Mouse (Mus musculus): ENCODE results near the gene Ltbp4. TPM values are rescaled to one million over a fixed set of nuclear protein-coding genes. Genes with fewer than 3 reads are reported as not detected.
A peak's percentile ranks its signal among the peaks of the same experiment; 100 is the strongest.

Gene Ltbp4
- polyA plus RNA-seq, 1 experiment from 2014 or later = 10.2 TPM

- Histone ChIP-seq H3K4me1 (peaks cover 10% of the 10 kb centered on the region), H3K9me3 (no peaks in the 10 kb centered on the region), H3K9ac (replicated peaks) (no peak overlapping the region), H3K4me3 (no peak overlapping the region), H3K36me3 (no peaks in the 10 kb centered on the region), H3K4me2 (replicated peaks) (no peak overlapping the region), H3K27ac (replicated peaks) (no peak overlapping the region), H3K27me3 (peaks cover 22% of the 10 kb centered on the region)
- WGBS = 86% methylated on average over 7 of the region's 7 CpGs
- ATAC-seq (ENCODE audit: low FRiP score, low read depth) = no peak
Observed at GRCm38 (mm10) chr7:27288732-27289131, 48.8 kb downstream of the Ltbp4 start.

GRCm38 (mm10) chr7:27285698-27286066 lies 51.8 kb downstream of the Ltbp4 start:
- Histone ChIP-seq H3K4me3 (peak overlapping the region; percentile 9; the same call in 1 of the 2 replicates), H3K36me3 (peaks cover 21% of the 10 kb centered on the region), H3K4me1 (peaks cover 10% of the 10 kb centered on the region), H3K27me3 (peaks cover 22% of the 10 kb centered on the region), H3K4me2 (replicated peaks) (peak overlapping the region; percentile 35), H3K9ac (replicated peaks) (no peak overlapping the region), H3K9me3 (no peaks in the 10 kb centered on the region), H3K27ac (replicated peaks) (no peak overlapping the region)
- 7% methylated on average over 8 of the region's 8 CpGs for WGBS
- peak; percentile 79 for ATAC-seq (ENCODE audit: low FRiP score, low read depth)

GRCm38 (mm10) chr7:27284865-27285697 lies 52.4 kb downstream of the Ltbp4 start:
- H3K36me3 ChIP-seq = peaks cover 26% of the 10 kb centered on the region
- WGBS = 1% methylated on average over 28 of the region's 28 CpGs
- peaks cover 10% of the 10 kb centered on the region for H3K4me1 ChIP-seq
- H3K4me3 ChIP-seq = peak overlapping the region; percentile 9; the same call in 1 of the 2 replicates
- peak overlapping the region; percentile 35 for H3K4me2 ChIP-seq (replicated peaks)
- H3K9ac ChIP-seq (replicated peaks) = no peak overlapping the region
- H3K27ac ChIP-seq (replicated peaks) = no peak overlapping the region
- peak; percentile 64 for ATAC-seq (ENCODE audit: low FRiP score, low read depth)
- H3K27me3 ChIP-seq = peaks cover 22% of the 10 kb centered on the region
- no peaks in the 10 kb centered on the region for H3K9me3 ChIP-seq

DNA sequence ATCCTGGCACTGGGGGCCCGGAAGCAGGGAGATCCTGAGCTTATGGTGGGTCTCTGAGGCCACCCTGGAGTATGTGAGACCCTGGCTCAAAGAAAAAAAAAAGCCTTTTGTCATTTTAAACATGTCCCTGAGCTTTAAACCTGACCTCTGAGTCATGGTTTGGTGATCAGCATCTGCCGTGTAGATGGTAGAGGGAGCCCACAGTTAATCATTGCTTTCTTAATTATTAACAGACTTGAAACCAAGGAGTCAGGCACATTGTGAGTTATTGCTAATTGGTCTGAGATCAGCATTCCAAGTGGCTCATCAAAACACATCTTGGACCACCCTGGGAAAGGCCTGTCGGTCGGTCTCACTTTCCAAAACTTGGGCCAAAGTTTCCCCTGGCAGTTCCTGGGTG lies 55.3 kb downstream of the Ltbp4 start:
- 75% methylated on average over 4 of the region's 4 CpGs for WGBS
- Histone ChIP-seq H3K9me3 (no peaks in the 10 kb centered on the region), H3K4me1 (peaks cover 10% of the 10 kb centered on the region), H3K36me3 (peaks cover 54% of the 10 kb centered on the region), H3K27me3 (peaks cover 22% of the 10 kb centered on the region), H3K4me2 (replicated peaks) (no peak overlapping the region), H3K27ac (replicated peaks) (no peak overlapping the region), H3K4me3 (no peak overlapping the region), H3K9ac (replicated peaks) (no peak overlapping the region)
- no peak for ATAC-seq (ENCODE audit: low FRiP score, low read depth)

- Histone ChIP-seq H3K4me2 (replicated peaks) (no peak overlapping the region), H3K9ac (replicated peaks) (no peak overlapping the region), H3K27ac (replicated peaks) (no peak overlapping the region), H3K9me3 (no peaks in the 10 kb centered on the region), H3K27me3 (peaks cover 19% of the 10 kb centered on the region), H3K36me3 (peaks cover 60% of the 10 kb centered on the region), H3K4me1 (peaks cover 10% of the 10 kb centered on the region), H3K4me3 (no peak overlapping the region)
- no peak for ATAC-seq (ENCODE audit: low FRiP score, low read depth)
- 68% methylated on average over 13 of the region's 13 CpGs for WGBS
Observed at GRCm38 (mm10) chr7:27281717-27282116, 55.8 kb downstream of the Ltbp4 start.

GRCm38 (mm10) chr7:27277191-27277590 lies 60.3 kb downstream of the Ltbp4 start:
- H3K4me2 ChIP-seq (replicated peaks) = no peak overlapping the region
- H3K4me3 ChIP-seq = no peak overlapping the region
- peaks cover 88% of the 10 kb centered on the region for H3K36me3 ChIP-seq
- no peaks in the 10 kb centered on the region for H3K27me3 ChIP-seq
- H3K9me3 ChIP-seq = no peaks in the 10 kb centered on the region
- WGBS = 98% methylated on average over 3 of the region's 3 CpGs
- H3K9ac ChIP-seq (replicated peaks) = no peak overlapping the region
- H3K27ac ChIP-seq (replicated peaks) = no peak overlapping the region
- no peak for ATAC-seq (ENCODE audit: low FRiP score, low read depth)
- no peaks in the 10 kb centered on the region for H3K4me1 ChIP-seq

GRCm38 (mm10) chr7:27276021-27276420 lies 61.5 kb downstream of the Ltbp4 start:
- H3K9me3 ChIP-seq = no peaks in the 10 kb centered on the region
- 65% methylated on average over 7 of the region's 7 CpGs for WGBS
- H3K27me3 ChIP-seq = no peaks in the 10 kb centered on the region
- H3K4me1 ChIP-seq = 0 out of 2 replicates have a peak, but pooled peaks cover 2% of the 10 kb centered on the region
- no peak for ATAC-seq (ENCODE audit: low FRiP score, low read depth)
- no peak overlapping the region for H3K9ac ChIP-seq (replicated peaks)
- no peak overlapping the region for H3K4me2 ChIP-seq (replicated peaks)
- peaks cover 89% of the 10 kb centered on the region for H3K36me3 ChIP-seq
- no peak overlapping the region for H3K4me3 ChIP-seq
- H3K27ac ChIP-seq (replicated peaks) = no peak overlapping the region

GRCm38 (mm10) chr7:27274916-27275315 lies 62.6 kb downstream of the Ltbp4 start:
- peaks cover 90% of the 10 kb centered on the region for H3K36me3 ChIP-seq
- H3K9me3 ChIP-seq = no peaks in the 10 kb centered on the region
- no peak overlapping the region for H3K4me2 ChIP-seq (replicated peaks)
- no peaks in the 10 kb centered on the region for H3K27me3 ChIP-seq
- no peak for ATAC-seq (ENCODE audit: low FRiP score, low read depth)
- H3K4me3 ChIP-seq = no peak overlapping the region
- H3K4me1 ChIP-seq = 0 out of 2 replicates have a peak, but pooled peaks cover 2% of the 10 kb centered on the region
- no peak overlapping the region for H3K27ac ChIP-seq (replicated peaks)
- no peak overlapping the region for H3K9ac ChIP-seq (replicated peaks)
- 93% methylated on average over 4 of the region's 4 CpGs for WGBS

GRCm38 (mm10) chr7:27273739-27274351 lies 63.6 kb downstream of the Ltbp4 start:
- H3K27me3 ChIP-seq = no peaks in the 10 kb centered on the region
- H3K4me1 ChIP-seq = 0 out of 2 replicates have a peak, but pooled peaks cover 2% of the 10 kb centered on the region
- H3K4me3 ChIP-seq = 0 out of 2 replicates have a peak overlapping the region, but pooled peaks have one; percentile 2
- H3K36me3 ChIP-seq = peaks cover 90% of the 10 kb centered on the region
- ATAC-seq (ENCODE audit: low FRiP score, low read depth) = no peak
- H3K9me3 ChIP-seq = no peaks in the 10 kb centered on the region
- 58% methylated on average over 32 of the region's 32 CpGs for WGBS
- H3K27ac ChIP-seq (replicated peaks) = no peak overlapping the region
- H3K4me2 ChIP-seq (replicated peaks) = no peak overlapping the region
- H3K9ac ChIP-seq (replicated peaks) = no peak overlapping the region

- Histone ChIP-seq H3K27ac (replicated peaks) (no peak overlapping the region), H3K9ac (replicated peaks) (no peak overlapping the region), H3K36me3 (peaks cover 90% of the 10 kb centered on the region), H3K4me2 (replicated peaks) (no peak overlapping the region), H3K27me3 (no peaks in the 10 kb centered on the region), H3K9me3 (no peaks in the 10 kb centered on the region), H3K4me3 (no peak overlapping the region), H3K4me1 (0 out of 2 replicates have a peak, but pooled peaks cover 2% of the 10 kb centered on the region)
- 83% methylated on average over 8 of the region's 8 CpGs for WGBS
- no peak for ATAC-seq (ENCODE audit: low FRiP score, low read depth)
Observed at GRCm38 (mm10) chr7:27271423-27271822, 66.1 kb downstream of the Ltbp4 start.

DNA sequence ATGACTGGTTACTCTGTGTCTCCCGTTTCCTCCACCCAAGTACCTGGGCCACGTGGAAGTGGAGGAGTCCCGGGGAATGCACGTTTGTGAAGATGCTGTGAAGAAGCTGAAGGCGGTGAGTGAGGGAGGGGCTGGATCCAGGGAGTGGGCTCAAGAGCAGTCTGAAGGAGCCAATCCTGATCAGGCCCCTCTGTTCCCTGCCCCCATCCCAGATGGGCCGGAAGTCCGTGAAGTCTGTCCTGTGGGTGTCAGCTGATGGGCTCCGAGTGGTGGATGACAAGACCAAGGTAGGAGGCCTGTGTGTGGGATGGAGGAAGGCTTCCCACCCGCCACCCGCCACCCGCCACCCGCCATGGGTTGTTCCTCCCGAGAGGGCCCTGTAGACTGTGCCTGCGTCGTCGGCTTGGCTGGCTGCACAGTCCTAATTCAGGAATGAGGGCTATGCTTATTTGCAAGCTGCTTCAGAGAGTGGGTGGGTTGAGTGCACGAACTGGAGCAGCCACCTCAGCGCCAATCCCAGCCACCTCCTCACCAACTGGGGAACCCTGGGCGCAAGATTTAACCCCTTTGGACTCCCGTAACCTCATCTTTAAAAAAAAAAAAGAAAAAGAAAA lies 70.9 kb downstream of the Ltbp4 start:
- no peak for ATAC-seq (ENCODE audit: low FRiP score, low read depth)
- Histone ChIP-seq H3K27ac (replicated peaks) (no peak overlapping the region), H3K4me1 (peaks cover 7% of the 10 kb centered on the region), H3K9ac (replicated peaks) (no peak overlapping the region), H3K4me2 (replicated peaks) (no peak overlapping the region), H3K27me3 (no peaks in the 10 kb centered on the region), H3K4me3 (no peak overlapping the region), H3K9me3 (no peaks in the 10 kb centered on the region), H3K36me3 (peaks cover 96% of the 10 kb centered on the region)
- 83% methylated on average over 20 of the region's 20 CpGs for WGBS

DNA sequence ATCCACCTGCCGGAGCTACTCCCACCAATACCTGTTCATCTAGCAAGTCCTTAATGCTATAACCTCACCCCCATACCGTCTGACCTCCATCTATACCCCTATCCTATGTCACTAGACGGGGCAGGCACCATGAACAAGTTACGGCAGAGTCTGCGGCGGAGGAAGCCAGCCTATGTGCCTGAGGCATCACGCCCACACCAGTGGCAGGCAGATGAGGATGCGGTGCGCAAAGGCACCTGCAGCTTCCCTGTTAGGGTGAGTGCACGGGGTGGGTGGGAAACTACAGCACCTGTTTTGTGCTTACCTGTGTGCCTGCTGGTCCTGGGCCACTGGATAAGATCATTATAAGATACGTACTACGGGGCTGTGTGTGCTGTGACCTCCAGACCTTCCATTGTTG lies 72.7 kb downstream of the Ltbp4 start:
- Histone ChIP-seq H3K9me3 (no peaks in the 10 kb centered on the region), H3K9ac (replicated peaks) (no peak overlapping the region), H3K27me3 (no peaks in the 10 kb centered on the region), H3K4me1 (peaks cover 24% of the 10 kb centered on the region), H3K4me2 (replicated peaks) (no peak overlapping the region), H3K27ac (replicated peaks) (no peak overlapping the region), H3K36me3 (peaks cover 77% of the 10 kb centered on the region), H3K4me3 (no peak overlapping the region)
- 90% methylated on average over 12 of the region's 12 CpGs for whole genome bisulfite sequencing
- ATAC-seq (ENCODE audit: low FRiP score, low read depth) = no peak

All from midbrain, embryonic 12.5 days (tissue).